Mouse (Mus musculus): ENCODE measurements at regions not wholly inside any gene's neighbourhood (a gene's known extent, or its start where the extent isn't known, plus 50 kb on each side); places are given as distances from the start of the nearest gene placed in this dataset.

- DNase-seq (ENCODE audit: low spot score) (no peak), ATAC-seq (ENCODE audit: insufficient read depth, low FRiP score, low TSS enrichment) (no peak)
- Histone ChIP-seq H3K9ac (ENCODE audit: low read length) (no peak overlapping the region), H3K27me3 (ENCODE audit: control insufficient read depth, insufficient read depth, low read length) (no peaks in the 10 kb centered on the region), H3K4me1 (ENCODE audit: control insufficient read depth, insufficient read depth, low read length) (no peaks in the 10 kb centered on the region), H3K36me3 (ENCODE audit: control insufficient read depth, insufficient read depth, low read length) (no peaks in the 10 kb centered on the region), H3K9me3 (ENCODE audit: control insufficient read depth, low read length) (no peaks in the 10 kb centered on the region), H3K4me3 (ENCODE audit: low read depth, low read length) (no peak overlapping the region), H3K27ac (ENCODE audit: low read depth, low read length) (no peak overlapping the region), H3K4me2 (ENCODE audit: low read depth) (no peak overlapping the region)
- WGBS, result 93% methylated on average over 3 of the region's 3 CpGs
Observed at GRCm38 (mm10) chr17:52149068-52149467, 316.0 kb upstream of the Satb1 start.

GRCm38 (mm10) chr17:52103891-52104290, 270.8 kb upstream of the Satb1 start:
- ATAC-seq (ENCODE audit: insufficient read depth, low FRiP score, low TSS enrichment), result no peak
- 86% methylated on average over 4 of the region's 4 CpGs for WGBS
- Histone ChIP-seq H3K4me1 (ENCODE audit: control insufficient read depth, insufficient read depth, low read length) (no peaks in the 10 kb centered on the region), H3K4me3 (ENCODE audit: low read depth, low read length) (no peak overlapping the region), H3K36me3 (ENCODE audit: control insufficient read depth, insufficient read depth, low read length) (no peaks in the 10 kb centered on the region), H3K27me3 (ENCODE audit: control insufficient read depth, insufficient read depth, low read length) (no peaks in the 10 kb centered on the region), H3K27ac (ENCODE audit: low read depth, low read length) (no peak overlapping the region), H3K9ac (ENCODE audit: low read length) (no peak overlapping the region), H3K9me3 (ENCODE audit: control insufficient read depth, low read length) (no peaks in the 10 kb centered on the region), H3K4me2 (ENCODE audit: low read depth) (no peak overlapping the region)
- no peak for DNase-seq (ENCODE audit: low spot score)

- H3K27ac ChIP-seq (ENCODE audit: low read depth, low read length), result no peak overlapping the region
- ATAC-seq (ENCODE audit: insufficient read depth, low FRiP score, low TSS enrichment) (no peak), DNase-seq (ENCODE audit: low spot score) (no peak)
- no peaks in the 10 kb centered on the region for H3K27me3 ChIP-seq (ENCODE audit: control insufficient read depth, insufficient read depth, low read length)
- no peaks in the 10 kb centered on the region for H3K36me3 ChIP-seq (ENCODE audit: control insufficient read depth, insufficient read depth, low read length)
- no peak overlapping the region for H3K4me3 ChIP-seq (ENCODE audit: low read depth, low read length)
- H3K4me1 ChIP-seq (ENCODE audit: control insufficient read depth, insufficient read depth, low read length), result no peaks in the 10 kb centered on the region
- 56% methylated on average over 4 of the region's 4 CpGs for WGBS
- H3K4me2 ChIP-seq (ENCODE audit: low read depth), result no peak overlapping the region
- H3K9me3 ChIP-seq (ENCODE audit: control insufficient read depth, low read length), result no peaks in the 10 kb centered on the region
- no peak overlapping the region for H3K9ac ChIP-seq (ENCODE audit: low read length)
Observed at GRCm38 (mm10) chr17:52085834-52086233, 252.7 kb upstream of the Satb1 start.

- H3K27me3 ChIP-seq (ENCODE audit: control insufficient read depth, insufficient read depth, low read length), result no peaks in the 10 kb centered on the region
- H3K4me2 ChIP-seq (ENCODE audit: low read depth), result no peak overlapping the region
- no peaks in the 10 kb centered on the region for H3K36me3 ChIP-seq (ENCODE audit: control insufficient read depth, insufficient read depth, low read length)
- H3K4me1 ChIP-seq (ENCODE audit: control insufficient read depth, insufficient read depth, low read length), result no peaks in the 10 kb centered on the region
- H3K27ac ChIP-seq (ENCODE audit: low read depth, low read length), result no peak overlapping the region
- no peak for DNase-seq (ENCODE audit: low spot score)
- H3K9me3 ChIP-seq (ENCODE audit: control insufficient read depth, low read length), result no peaks in the 10 kb centered on the region
- H3K4me3 ChIP-seq (ENCODE audit: low read depth, low read length), result no peak overlapping the region
- no peak for ATAC-seq (ENCODE audit: insufficient read depth, low FRiP score, low TSS enrichment)
- no peak overlapping the region for H3K9ac ChIP-seq (ENCODE audit: low read length)
- WGBS, result 54% methylated on average over 2 of the region's 2 CpGs
Observed at GRCm38 (mm10) chr17:52084455-52084854, 251.4 kb upstream of the Satb1 start.

- ATAC-seq (ENCODE audit: insufficient read depth, low FRiP score, low TSS enrichment), result no peak
Observed at GRCm38 (mm10) chr17:52079316-52079715, 246.2 kb upstream of the Satb1 start.

GRCm38 (mm10) chr17:52078496-52078895, 245.4 kb upstream of the Satb1 start:
- Histone ChIP-seq H3K4me2 (ENCODE audit: low read depth) (no peak overlapping the region), H3K4me1 (ENCODE audit: control insufficient read depth, insufficient read depth, low read length) (no peaks in the 10 kb centered on the region), H3K36me3 (ENCODE audit: control insufficient read depth, insufficient read depth, low read length) (no peaks in the 10 kb centered on the region), H3K27me3 (ENCODE audit: control insufficient read depth, insufficient read depth, low read length) (no peaks in the 10 kb centered on the region), H3K9me3 (ENCODE audit: control insufficient read depth, low read length) (no peaks in the 10 kb centered on the region), H3K27ac (ENCODE audit: low read depth, low read length) (no peak overlapping the region), H3K4me3 (ENCODE audit: low read depth, low read length) (no peak overlapping the region), H3K9ac (ENCODE audit: low read length) (no peak overlapping the region)
- DNase-seq (ENCODE audit: low spot score) (no peak), ATAC-seq (ENCODE audit: insufficient read depth, low FRiP score, low TSS enrichment) (no peak)
- WGBS, result 76% methylated on average over 8 of the region's 8 CpGs

More at GRCm38 (mm10) chr17:52079316-52079715, 246.2 kb upstream of the Satb1 start:
- Histone ChIP-seq H3K9me3 (ENCODE audit: control insufficient read depth, low read length) (no peaks in the 10 kb centered on the region), H3K4me1 (ENCODE audit: control insufficient read depth, insufficient read depth, low read length) (no peaks in the 10 kb centered on the region), H3K36me3 (ENCODE audit: control insufficient read depth, insufficient read depth, low read length) (no peaks in the 10 kb centered on the region), H3K27ac (ENCODE audit: low read depth, low read length) (no peak overlapping the region), H3K4me2 (ENCODE audit: low read depth) (no peak overlapping the region), H3K4me3 (ENCODE audit: low read depth, low read length) (no peak overlapping the region), H3K27me3 (ENCODE audit: control insufficient read depth, insufficient read depth, low read length) (no peaks in the 10 kb centered on the region), H3K9ac (ENCODE audit: low read length) (no peak overlapping the region)
- DNase-seq (ENCODE audit: low spot score), result no peak
- 88% methylated on average over 7 of the region's 7 CpGs for WGBS

GRCm38 (mm10) chr17:52077951-52078350, 244.9 kb upstream of the Satb1 start:
- DNase-seq (ENCODE audit: low spot score), result no peak
- no peaks in the 10 kb centered on the region for H3K27me3 ChIP-seq (ENCODE audit: control insufficient read depth, insufficient read depth, low read length)
- no peak overlapping the region for H3K9ac ChIP-seq (ENCODE audit: low read length)
- 80% methylated on average over 4 of the region's 4 CpGs for WGBS
- no peak for ATAC-seq (ENCODE audit: insufficient read depth, low FRiP score, low TSS enrichment)
- no peaks in the 10 kb centered on the region for H3K9me3 ChIP-seq (ENCODE audit: control insufficient read depth, low read length)
- H3K4me3 ChIP-seq (ENCODE audit: low read depth, low read length), result no peak overlapping the region
- no peaks in the 10 kb centered on the region for H3K36me3 ChIP-seq (ENCODE audit: control insufficient read depth, insufficient read depth, low read length)
- H3K4me2 ChIP-seq (ENCODE audit: low read depth), result no peak overlapping the region
- no peaks in the 10 kb centered on the region for H3K4me1 ChIP-seq (ENCODE audit: control insufficient read depth, insufficient read depth, low read length)
- no peak overlapping the region for H3K27ac ChIP-seq (ENCODE audit: low read depth, low read length)

GRCm38 (mm10) chr17:52076746-52077145, 243.7 kb upstream of the Satb1 start:
- no peaks in the 10 kb centered on the region for H3K9me3 ChIP-seq (ENCODE audit: control insufficient read depth, low read length)
- H3K27ac ChIP-seq (ENCODE audit: low read depth, low read length), result no peak overlapping the region
- DNase-seq (ENCODE audit: low spot score), result no peak
- no peak overlapping the region for H3K4me3 ChIP-seq (ENCODE audit: low read depth, low read length)
- H3K4me2 ChIP-seq (ENCODE audit: low read depth), result no peak overlapping the region
- H3K4me1 ChIP-seq (ENCODE audit: control insufficient read depth, insufficient read depth, low read length), result no peaks in the 10 kb centered on the region
- 95% methylated on average over 2 of the region's 2 CpGs for WGBS
- H3K36me3 ChIP-seq (ENCODE audit: control insufficient read depth, insufficient read depth, low read length), result no peaks in the 10 kb centered on the region
- ATAC-seq (ENCODE audit: insufficient read depth, low FRiP score, low TSS enrichment), result no peak
- H3K27me3 ChIP-seq (ENCODE audit: control insufficient read depth, insufficient read depth, low read length), result no peaks in the 10 kb centered on the region
- no peak overlapping the region for H3K9ac ChIP-seq (ENCODE audit: low read length)

GRCm38 (mm10) chr17:52067721-52068120, 234.6 kb upstream of the Satb1 start:
- Histone ChIP-seq H3K4me1 (ENCODE audit: control insufficient read depth, insufficient read depth, low read length) (no peaks in the 10 kb centered on the region), H3K4me3 (ENCODE audit: low read depth, low read length) (no peak overlapping the region), H3K4me2 (ENCODE audit: low read depth) (no peak overlapping the region), H3K9ac (ENCODE audit: low read length) (no peak overlapping the region), H3K9me3 (ENCODE audit: control insufficient read depth, low read length) (no peaks in the 10 kb centered on the region), H3K27me3 (ENCODE audit: control insufficient read depth, insufficient read depth, low read length) (no peaks in the 10 kb centered on the region), H3K27ac (ENCODE audit: low read depth, low read length) (no peak overlapping the region), H3K36me3 (ENCODE audit: control insufficient read depth, insufficient read depth, low read length) (no peaks in the 10 kb centered on the region)
- WGBS, result 76% methylated on average over 2 of the region's 2 CpGs
- ATAC-seq (ENCODE audit: insufficient read depth, low FRiP score, low TSS enrichment) (no peak), DNase-seq (ENCODE audit: low spot score) (no peak)
